Mouse (Mus musculus) erythroid progenitor cell, adult 5-6 weeks (primary cell): ENCODE results near the gene Cldn34c2. TPM values are rescaled to one million over a fixed set of nuclear protein-coding genes. Genes with fewer than 3 reads are reported as not detected.
"Not testable (repeated sequence)": the region's sequence is repeated elsewhere in the genome, so short reads cannot be mapped to it uniquely, and the experiment has no call there.

Experiments used
- ATAC-seq: replicated peaks from 2 replicates; pipeline ENCODE4 v1.8.0; 2016; ENCODE audit warnings: moderate number of reproducible peaks, mild to moderate bottlenecking, moderate TSS enrichment, inconsistent platforms; ENCODE audit not compliant: poor library complexity, low FRiP score, severe bottlenecking
- total RNA-seq, 2 experiments: library from RNA; stranded (forward) in 1 of 2; stranded (reverse) in 1 of 2; fragments of 150-400 nt in 1 of 2; fragments of 186-747, 209-891 nt in 1 of 2; gene quantifications; 2 replicates each; pipeline versions ENCODE4 v1.2.3 to v1.2.4; 2015 to 2017; ENCODE audit warnings: low replicate concordance in 2 of 2

The Cldn34c2 gene
- total RNA-seq (2015; ENCODE audit: low replicate concordance) (4.2 TPM in 1 of 2 replicates, not detected in the other), total RNA-seq (2017; ENCODE audit: low replicate concordance) (2.6 TPM in 1 of 2 replicates, not detected in the other)

- ATAC-seq = not testable (repeated sequence)
Observed at GRCm38 (mm10) chrX:123581400-123581799, at the start of gene Cldn34c2. Cldn34c2 (plus strand) TSS chrX:123581700.

GRCm38 (mm10) chrX:123551378-123551777, 30.1 kb upstream of the Cldn34c2 start:
- ATAC-seq = not testable (repeated sequence)

GRCm38 (mm10) chrX:123612158-123612828, 30.8 kb downstream of the Cldn34c2 start:
- peak; percentile 93 for ATAC-seq

Other genes starting within 250 kb of the Cldn34c2 start
- not detected in 2 replicates for gene Gm17467, start 123.1 kb downstream of the Cldn34c2 start, total RNA-seq (2015; ENCODE audit: low replicate concordance)
- gene Gm17467, start 123.1 kb downstream of the Cldn34c2 start, total RNA-seq (2017; ENCODE audit: low replicate concordance) = not detected in 2 replicates
- gene Cldn34c3, start 212.0 kb downstream of the Cldn34c2 start, total RNA-seq (2015; ENCODE audit: low replicate concordance) = not detected in 2 replicates
- gene Cldn34c3, start 212.0 kb downstream of the Cldn34c2 start, total RNA-seq (2017; ENCODE audit: low replicate concordance) = not detected in 2 replicates